Mouse (Mus musculus) MEL (cell line): ENCODE data around the gene Morc3. TPM values are rescaled to one million over a fixed set of nuclear protein-coding genes. Genes with fewer than 3 reads are reported as not detected.

Source experiments
- DNase-seq: peaks from one replicate; pipeline ENCODE4 v3.0.0; 2011; ENCODE audit warnings: low read depth, low spot score
- H3K27ac ChIP-seq: 2 replicates; pipeline ENCODE4 v1.5.1; 2012; ENCODE audit warnings: low read depth, mild to moderate bottlenecking, control low read depth, low read length, moderate library complexity; ENCODE audit not compliant: control insufficient read depth
- H3K27me3 ChIP-seq, 2 experiments: fragments of 150-350 bp in 1 of 2; sonication (generic) in 1 of 2; 2 replicates each; pipeline ENCODE4 v1.6.1; 2012; ENCODE audit warnings: low read length in 2 of 2, mild to moderate bottlenecking in 2 of 2, improper control_type of control experiment in 1 of 2, moderate library complexity in 1 of 2; ENCODE audit not compliant: insufficient read depth in 2 of 2, control insufficient read depth in 1 of 2
- H3K36me3 ChIP-seq, 2 experiments: 2 replicates each; pipeline ENCODE4 v1.6.1; 2012 to 2014; ENCODE audit warnings: low read length in 2 of 2, improper control_type of control experiment in 1 of 2, inconsistent platforms in 1 of 2, mild to moderate bottlenecking in 1 of 2; ENCODE audit not compliant: insufficient read depth in 2 of 2, control insufficient read depth in 1 of 2
- H3K4me1 ChIP-seq, 2 experiments: fragments of 150-350 bp in 1 of 2; sonication (generic) in 1 of 2; 2 replicates each; pipeline ENCODE4 v1.6.1; 2012; ENCODE audit warnings: low read length in 2 of 2, improper control_type of control experiment in 1 of 2, mild to moderate bottlenecking in 1 of 2; ENCODE audit not compliant: insufficient read depth in 2 of 2, control insufficient read depth in 1 of 2
- H3K4me3 ChIP-seq, 2 experiments: fragments of 150-350 bp in 1 of 2; sonication (generic) in 1 of 2; 2 replicates each; pipeline ENCODE4 v1.5.1; 2012; ENCODE audit warnings: low read depth in 2 of 2, low read length in 2 of 2, mild to moderate bottlenecking in 2 of 2, moderate library complexity in 2 of 2, control low read depth in 1 of 2, improper control_type of control experiment in 1 of 2; ENCODE audit not compliant: control insufficient read depth in 1 of 2, insufficient read depth in 1 of 2
- H3K79me2 ChIP-seq: 2 replicates; pipeline ENCODE4 v1.6.1; 2012; ENCODE audit warnings: mild to moderate bottlenecking, low read length, moderate library complexity; ENCODE audit not compliant: control insufficient read depth, poor library complexity, insufficient read depth
- H3K9ac ChIP-seq: 2 replicates; pipeline ENCODE4 v1.6.1; 2012; ENCODE audit warnings: low read depth, mild to moderate bottlenecking, control low read depth, low read length, moderate library complexity; ENCODE audit not compliant: control insufficient read depth, poor library complexity, severe bottlenecking
- H3K9me3 ChIP-seq: fragments of 150-350 bp; sonication (generic); replicated peaks from 2 replicates; pipeline ENCODE4 v1.6.1; 2012; ENCODE audit warnings: mild to moderate bottlenecking, low read length, improper control_type of control experiment, moderate library complexity; ENCODE audit not compliant: insufficient read depth
- BHLHE40 ChIP-seq: IDR thresholded peaks from 2 replicates; pipeline ENCODE4 v1.6.1; 2012; ENCODE audit warnings: low read depth, mild to moderate bottlenecking, inconsistent platforms, low read length, improper control_type of control experiment, borderline replicate concordance
- CHD1 ChIP-seq: IDR thresholded peaks from 2 replicates; pipeline ENCODE4 v1.6.1; 2012; ENCODE audit warnings: low read depth, mild to moderate bottlenecking, inconsistent platforms, low read length, improper control_type of control experiment
- E2F4 ChIP-seq: IDR thresholded peaks from 2 replicates; pipeline ENCODE4 v1.6.1; 2011; ENCODE audit warnings: low read depth, low read length, improper control_type of control experiment, borderline replicate concordance
- EP300 ChIP-seq, 2 experiments: IDR thresholded peaks; 2 replicates each; pipeline ENCODE4 v1.6.1; 2011; ENCODE audit warnings: improper control_type of control experiment in 2 of 2, low read length in 2 of 2, low read depth in 1 of 2, mild to moderate bottlenecking in 1 of 2
- ETS1 ChIP-seq: IDR thresholded peaks from 2 replicates; pipeline ENCODE4 v1.6.1; 2012; ENCODE audit warnings: low read depth, mild to moderate bottlenecking, inconsistent platforms, low read length, improper control_type of control experiment, moderate library complexity
- GABPA ChIP-seq: IDR thresholded peaks from 2 replicates; pipeline ENCODE4 v1.6.1; 2012; ENCODE audit warnings: low read depth, mild to moderate bottlenecking, inconsistent platforms, low read length, improper control_type of control experiment, moderate library complexity
- GATA1 ChIP-seq: IDR thresholded peaks from 2 replicates; pipeline ENCODE4 v1.6.1; 2011; ENCODE audit warnings: low read depth, low read length, improper control_type of control experiment
- HCFC1 ChIP-seq: IDR thresholded peaks from 2 replicates; pipeline ENCODE4 v1.6.1; 2012; ENCODE audit warnings: low read depth, mild to moderate bottlenecking, inconsistent platforms, low read length, improper control_type of control experiment, moderate library complexity
- KAT2A ChIP-seq: conservative IDR thresholded peaks from 2 replicates; pipeline ENCODE4 v1.6.1; 2012; ENCODE audit warnings: low read depth, low read length, improper control_type of control experiment, inconsistent platforms
- MAX ChIP-seq: IDR thresholded peaks from 2 replicates; pipeline ENCODE4 v1.6.1; 2011; ENCODE audit warnings: low read length, improper control_type of control experiment
- MAZ ChIP-seq: IDR thresholded peaks from 2 replicates; pipeline ENCODE4 v1.6.1; 2012; ENCODE audit warnings: low read depth, mild to moderate bottlenecking, inconsistent platforms, low read length, improper control_type of control experiment
- MEF2A ChIP-seq: IDR thresholded peaks from 2 replicates; pipeline ENCODE4 v1.6.1; 2014; ENCODE audit warnings: low read depth, mild to moderate bottlenecking, inconsistent platforms, low read length, improper control_type of control experiment; ENCODE audit not compliant: poor library complexity, insufficient replicate concordance, severe bottlenecking; ENCODE audit errors: extremely low read depth
- MXI1 ChIP-seq: IDR thresholded peaks from 2 replicates; pipeline ENCODE4 v1.6.1; 2011; ENCODE audit warnings: mild to moderate bottlenecking, low read depth, low read length, improper control_type of control experiment
- MYB ChIP-seq: IDR thresholded peaks from 2 replicates; pipeline ENCODE4 v1.6.1; 2011; ENCODE audit warnings: mild to moderate bottlenecking, low read depth, low read length, improper control_type of control experiment
- MYC ChIP-seq: IDR thresholded peaks from 2 replicates; pipeline ENCODE4 v1.6.1; 2011; ENCODE audit warnings: low read depth, mild to moderate bottlenecking, low read length, improper control_type of control experiment, moderate library complexity
- NELFE ChIP-seq: IDR thresholded peaks from 2 replicates; pipeline ENCODE4 v1.6.1; 2011; ENCODE audit warnings: low read depth, low read length, improper control_type of control experiment
- POLR2A ChIP-seq, 2 experiments: IDR thresholded peaks; 2 replicates each; pipeline ENCODE4 v1.6.1; 2011 to 2012; ENCODE audit warnings: low read length in 2 of 2, mild to moderate bottlenecking in 2 of 2, control low read depth in 1 of 2, improper control_type of control experiment in 1 of 2, low read depth in 1 of 2, moderate library complexity in 1 of 2; ENCODE audit not compliant: control insufficient read depth in 1 of 2, insufficient read depth in 1 of 2, poor library complexity in 1 of 2
- POLR2AphosphoS2 ChIP-seq: IDR thresholded peaks from 2 replicates; pipeline ENCODE4 v1.6.1; 2011; ENCODE audit warnings: low read length, improper control_type of control experiment
- POLR2AphosphoS5 ChIP-seq: IDR thresholded peaks from 2 replicates; pipeline ENCODE4 v1.6.1; 2012; ENCODE audit warnings: low read depth, borderline replicate concordance, mild to moderate bottlenecking, inconsistent platforms, low read length, moderate library complexity, mixed read lengths
- RAD21 ChIP-seq: IDR thresholded peaks from 2 replicates; pipeline ENCODE4 v1.6.1; 2011; ENCODE audit warnings: mild to moderate bottlenecking, low read depth, low read length, improper control_type of control experiment
- RCOR1 ChIP-seq: IDR thresholded peaks from 2 replicates; pipeline ENCODE4 v1.6.1; 2012; ENCODE audit warnings: low read depth, mild to moderate bottlenecking, inconsistent platforms, low read length, improper control_type of control experiment
- SIN3A ChIP-seq: IDR thresholded peaks from 2 replicates; pipeline ENCODE4 v1.6.1; 2012; ENCODE audit warnings: low read length, improper control_type of control experiment, inconsistent platforms
- TAL1 ChIP-seq: IDR thresholded peaks from 2 replicates; pipeline ENCODE4 v1.6.1; 2012; ENCODE audit warnings: mild to moderate bottlenecking, inconsistent platforms, low read length, moderate library complexity, mixed read lengths
- TBP ChIP-seq: IDR thresholded peaks from 2 replicates; pipeline ENCODE4 v1.8.0; 2011; ENCODE audit warnings: low read depth, low read length, improper control_type of control experiment
- TCF12 ChIP-seq: IDR thresholded peaks from 2 replicates; pipeline ENCODE4 v1.6.1; 2014; ENCODE audit warnings: low read depth, mild to moderate bottlenecking, inconsistent platforms, low read length, improper control_type of control experiment, moderate library complexity
- USF1 ChIP-seq: IDR thresholded peaks from 2 replicates; pipeline ENCODE4 v1.6.1; 2014; ENCODE audit warnings: low read depth, mild to moderate bottlenecking, inconsistent platforms, low read length, improper control_type of control experiment, moderate library complexity
- USF2 ChIP-seq, 2 experiments: IDR thresholded peaks; 2 replicates each; pipeline ENCODE4 v1.6.1; 2011 to 2012; ENCODE audit warnings: improper control_type of control experiment in 2 of 2, low read length in 2 of 2, borderline replicate concordance in 1 of 2, inconsistent platforms in 1 of 2, low read depth in 1 of 2, mild to moderate bottlenecking in 1 of 2; ENCODE audit not compliant: insufficient read depth in 1 of 2
- ZC3H11A ChIP-seq: IDR thresholded peaks from 2 replicates; pipeline ENCODE4 v1.6.1; 2012; ENCODE audit warnings: low read depth, mild to moderate bottlenecking, inconsistent platforms, low read length, improper control_type of control experiment
- ZMIZ1 ChIP-seq: IDR thresholded peaks from 2 replicates; pipeline ENCODE4 v1.6.1; 2012; ENCODE audit warnings: low read depth, mild to moderate bottlenecking, inconsistent platforms, low read length, improper control_type of control experiment, moderate library complexity
- ZNF384 ChIP-seq: IDR thresholded peaks from 2 replicates; pipeline ENCODE4 v1.6.1; 2012; ENCODE audit warnings: low read depth, mild to moderate bottlenecking, inconsistent platforms, low read length, improper control_type of control experiment
- polyA plus RNA-seq, 2 experiments: library from polyadenylated mRNA; stranded (reverse) in 1 of 2; unstranded in 1 of 2; fragments of >175 nt in 1 of 2; fragments of >200 nt in 1 of 2; gene quantifications; 2 replicates each; pipeline versions ENCODE4 v1.2.1 to v1.2.4; 2012; ENCODE audit warnings: low replicate concordance in 2 of 2, low read depth in 1 of 2; ENCODE audit not compliant: insufficient read length in 2 of 2, insufficient read depth in 1 of 2, missing spikeins in 1 of 2
- total RNA-seq: library from RNA; depleted of rRNA; stranded (reverse); fragments of 300-350 nt; gene quantifications from 2 replicates; pipeline ENCODE4 v1.2.3, GENCODE M21; 2012

Gene Morc3
- total and polyA plus RNA-seq, 3 experiments, result 23.3 to 276 (median 39.1) TPM

GRCm38 (mm10) chr16:93818691-93819324 is 13.1 kb upstream of the Morc3 start:
- peak; percentile 92 for DNase-seq
- TF ChIP-seq HCFC1 (0 out of 2 replicates have a peak, but pooled peaks have one; percentile 11), POLR2AphosphoS5 (no peak), MAX (peak; percentile 18; the same call in 1 of the 2 replicates), MAZ (peak; percentile 32), MYB (peak; percentile 78; the same call in 1 of the 2 replicates), USF1 (peak; percentile 73), TBP (peak; percentile 88), ZC3H11A (no peak), GATA1 (peak; percentile 96), ZMIZ1 (peak; percentile 47; the same call in 1 of the 2 replicates), BHLHE40 (no peak), E2F4 (no peak), GABPA (no peak), ZNF384 (no peak), TAL1 (peak; percentile 85), ETS1 (peak; percentile 91), MEF2A (no peak), KAT2A (no peak), POLR2AphosphoS2 (no peak; the same call in 1 of the 2 replicates), MXI1 (peak; percentile 50; the same call in 1 of the 2 replicates), NELFE (peak; percentile 71; the same call in 1 of the 2 replicates), CHD1 (peak; percentile 83; the same call in 1 of the 2 replicates), EP300 (IDR thresholded peaks at IDR 0.05; ENCODE audit: low read depth in 1 of 2, low read length in 2 of 2) (peak; percentile 96), POLR2A (IDR thresholded peaks at IDR 0.05; ENCODE audit: control insufficient read depth in 1 of 2, insufficient read depth in 1 of 2, low read depth in 1 of 2, low read length in 2 of 2, poor library complexity in 1 of 2) (peak; percentile 32 to 79; a peak in 2 of 4 replicates), TCF12 (peak; percentile 95), RAD21 (no peak), SIN3A (peak; percentile 77), RCOR1 (peak; percentile 54; the same call in 1 of the 2 replicates), MYC (peak; percentile 78), USF2 (IDR thresholded peaks at IDR 0.05; ENCODE audit: borderline replicate concordance in 1 of 2, insufficient read depth in 1 of 2, low read depth in 1 of 2, low read length in 2 of 2) (no peak)
- H3K9me3 ChIP-seq, result no peaks in the 10 kb centered on the region
- H3K27ac ChIP-seq, result peak overlapping the region; percentile 96
- peak overlapping the region; percentile 73 for H3K9ac ChIP-seq
- peaks cover 0 to 14% of the 10 kb centered on the region in 2 experiments; a peak in 2 of 4 replicates for H3K36me3 ChIP-seq
- H3K79me2 ChIP-seq, result peaks cover 3% of the 10 kb centered on the region; the same call in 1 of the 2 replicates
- H3K4me1 ChIP-seq, result peaks cover 5 to 10% of the 10 kb centered on the region in 2 experiments; a peak in 3 of 4 replicates
- H3K4me3 ChIP-seq, result peak overlapping the region; percentile 41 to 67
- H3K27me3 ChIP-seq, result no peaks in the 10 kb centered on the region
